Mouse (Mus musculus): ENCODE results near the gene Trim13. TPM values are rescaled to one million over a fixed set of nuclear protein-coding genes. Genes with fewer than 3 reads are reported as not detected.

Trim13 gene
- total RNA-seq (2014; rRNA removed) = 1.0 and 1.2 TPM in 2 replicates
- 0.20 and 0.64 TPM in 2 replicates for polyA plus RNA-seq (2012; rRNA removed)

- H3K36me3 ChIP-seq (ENCODE audit: control insufficient read depth, insufficient read depth, low read length) = peaks cover 2% of the 10 kb centered on the region; the same call in 1 of the 2 replicates
- H3K79me2 ChIP-seq (ENCODE audit: control insufficient read depth, insufficient read depth, low read length) = no peaks in the 10 kb centered on the region
- H3K4me3 ChIP-seq (ENCODE audit: insufficient read depth, low read depth, low read length) = 0 out of 2 replicates have a peak within 1 kb of the TSS, but pooled peaks have one; percentile 90
- no peak for DNase-seq (ENCODE audit: extremely low read depth, low read depth, low spot score)
- 92% methylated on average over 5 of the region's 5 CpGs for WGBS
- no peaks in the 10 kb centered on the region for H3K27me3 ChIP-seq (ENCODE audit: control insufficient read depth, insufficient read depth, low read length)
- no peak for TF ChIP-seq POLR2A (IDR thresholded peaks at IDR 0.05; ENCODE audit: extremely low read depth, insufficient read depth, low read length)
- no peak for TF ChIP-seq CTCF (IDR thresholded peaks at IDR 0.05; ENCODE audit: low read depth, low read length)
- H3K9ac ChIP-seq (ENCODE audit: low read depth, low read length) = no peak within 1 kb of the TSS
- no peaks in the 10 kb centered on the region; the same call in 1 of the 2 replicates for H3K4me1 ChIP-seq (ENCODE audit: control insufficient read depth, insufficient read depth, low read length)
- H3K27ac ChIP-seq (replicated peaks; ENCODE audit: insufficient read depth, low read depth, low read length) = no peak within 1 kb of the TSS
Observed at GRCm38 (mm10) chr14:61597968-61598367, at the start of gene Trim13. TSS of gene Trim13 (plus strand) at chr14:61598247.

GRCm38 (mm10) chr14:61548614-61549013, 49.4 kb upstream of the Trim13 start:
- Histone ChIP-seq H3K4me3 (ENCODE audit: insufficient read depth, low read depth, low read length) (no peak overlapping the region), H3K27me3 (ENCODE audit: control insufficient read depth, insufficient read depth, low read length) (no peaks in the 10 kb centered on the region), H3K27ac (replicated peaks; ENCODE audit: insufficient read depth, low read depth, low read length) (no peak overlapping the region), H3K79me2 (ENCODE audit: control insufficient read depth, insufficient read depth, low read length) (peaks cover 4% of the 10 kb centered on the region; the same call in 1 of the 2 replicates), H3K36me3 (ENCODE audit: control insufficient read depth, insufficient read depth, low read length) (peaks cover 21% of the 10 kb centered on the region), H3K4me1 (ENCODE audit: control insufficient read depth, insufficient read depth, low read length) (no peaks in the 10 kb centered on the region), H3K9ac (ENCODE audit: low read depth, low read length) (no peak overlapping the region)
- 84% methylated on average over 1 of the region's 1 CpGs for WGBS
- no peak for TF ChIP-seq CTCF (IDR thresholded peaks at IDR 0.05; ENCODE audit: low read depth, low read length)
- no peak for TF ChIP-seq POLR2A (IDR thresholded peaks at IDR 0.05; ENCODE audit: extremely low read depth, insufficient read depth, low read length)
- DNase-seq (ENCODE audit: extremely low read depth, low read depth, low spot score) = peak; percentile 24

- TF ChIP-seq POLR2A (IDR thresholded peaks at IDR 0.05; ENCODE audit: extremely low read depth, insufficient read depth, low read length) = no peak
- no peak for TF ChIP-seq CTCF (IDR thresholded peaks at IDR 0.05; ENCODE audit: low read depth, low read length)
- Histone ChIP-seq H3K27me3 (ENCODE audit: control insufficient read depth, insufficient read depth, low read length) (no peaks in the 10 kb centered on the region), H3K27ac (replicated peaks; ENCODE audit: insufficient read depth, low read depth, low read length) (peak overlapping the region; percentile 69), H3K4me1 (ENCODE audit: control insufficient read depth, insufficient read depth, low read length) (peaks cover 3% of the 10 kb centered on the region), H3K79me2 (ENCODE audit: control insufficient read depth, insufficient read depth, low read length) (no peaks in the 10 kb centered on the region; the same call in 1 of the 2 replicates), H3K36me3 (ENCODE audit: control insufficient read depth, insufficient read depth, low read length) (peaks cover 2% of the 10 kb centered on the region), H3K4me3 (ENCODE audit: insufficient read depth, low read depth, low read length) (peak overlapping the region; percentile 91), H3K9ac (ENCODE audit: low read depth, low read length) (peak overlapping the region; percentile 96)
- peak; percentile 66 for DNase-seq (ENCODE audit: extremely low read depth, low read depth, low spot score)
- WGBS = 4% methylated on average over 6 of the region's 6 CpGs
Observed at GRCm38 (mm10) chr14:61555931-61556288, 42.1 kb upstream of the Trim13 start.

GRCm38 (mm10) chr14:61556289-61557147, 41.5 kb upstream of the Trim13 start, which contains the start of gene Spryd7:
TSS of gene Spryd7 (minus strand) at chr14:61556886.
- DNase-seq (ENCODE audit: extremely low read depth, low read depth, low spot score) = peak; percentile 88
- under 1% methylated on average over 72 of the region's 72 CpGs for WGBS
- H3K4me1 ChIP-seq (ENCODE audit: control insufficient read depth, insufficient read depth, low read length) = peaks cover 3% of the 10 kb centered on the region
- peak within 1 kb of the TSS; percentile 69 for H3K27ac ChIP-seq (replicated peaks; ENCODE audit: insufficient read depth, low read depth, low read length)
- no peaks in the 10 kb centered on the region; the same call in 1 of the 2 replicates for H3K79me2 ChIP-seq (ENCODE audit: control insufficient read depth, insufficient read depth, low read length)
- H3K36me3 ChIP-seq (ENCODE audit: control insufficient read depth, insufficient read depth, low read length) = no peaks in the 10 kb centered on the region
- H3K4me3 ChIP-seq (ENCODE audit: insufficient read depth, low read depth, low read length) = peak within 1 kb of the TSS; percentile 91
- peak; percentile 94 for TF ChIP-seq POLR2A (IDR thresholded peaks at IDR 0.05; ENCODE audit: extremely low read depth, insufficient read depth, low read length)
- 0 out of 2 replicates have a peak, but pooled peaks have one; percentile 18 for TF ChIP-seq CTCF (IDR thresholded peaks at IDR 0.05; ENCODE audit: low read depth, low read length)
- H3K27me3 ChIP-seq (ENCODE audit: control insufficient read depth, insufficient read depth, low read length) = no peaks in the 10 kb centered on the region
- H3K9ac ChIP-seq (ENCODE audit: low read depth, low read length) = peak within 1 kb of the TSS; percentile 96

- Histone ChIP-seq H3K36me3 (ENCODE audit: control insufficient read depth, insufficient read depth, low read length) (no peaks in the 10 kb centered on the region), H3K4me3 (ENCODE audit: insufficient read depth, low read depth, low read length) (no peak overlapping the region), H3K9ac (ENCODE audit: low read depth, low read length) (no peak overlapping the region), H3K79me2 (ENCODE audit: control insufficient read depth, insufficient read depth, low read length) (no peaks in the 10 kb centered on the region; the same call in 1 of the 2 replicates), H3K27ac (replicated peaks; ENCODE audit: insufficient read depth, low read depth, low read length) (peak overlapping the region; percentile 6; the same call in 1 of the 2 replicates), H3K4me1 (ENCODE audit: control insufficient read depth, insufficient read depth, low read length) (peaks cover 3% of the 10 kb centered on the region), H3K27me3 (ENCODE audit: control insufficient read depth, insufficient read depth, low read length) (no peaks in the 10 kb centered on the region)
- DNase-seq (ENCODE audit: extremely low read depth, low read depth, low spot score) = peak; percentile 22
- TF ChIP-seq CTCF (IDR thresholded peaks at IDR 0.05; ENCODE audit: low read depth, low read length) (no peak), POLR2A (IDR thresholded peaks at IDR 0.05; ENCODE audit: extremely low read depth, insufficient read depth, low read length) (no peak)
- 67% methylated on average over 6 of the region's 6 CpGs for WGBS
Observed at GRCm38 (mm10) chr14:61558901-61559300, 39.1 kb upstream of the Trim13 start.
